Mouse (Mus musculus) right cerebral cortex, postnatal 4 days (tissue): ENCODE measurements at regions not wholly inside any gene's neighbourhood (a gene's known extent, or its start where the extent isn't known, plus 50 kb on each side); places are given as distances from the start of the nearest gene placed in this dataset.
A peak's percentile ranks its signal among the peaks of the same experiment; 100 is the strongest.
"Not testable (repeated sequence)": the region's sequence is repeated elsewhere in the genome, so short reads cannot be mapped to it uniquely, and the experiment has no call there.

Source experiments
- DNase-seq: peaks from one replicate; pipeline ENCODE4 v3.0.0-alpha.2; 2022

DNA sequence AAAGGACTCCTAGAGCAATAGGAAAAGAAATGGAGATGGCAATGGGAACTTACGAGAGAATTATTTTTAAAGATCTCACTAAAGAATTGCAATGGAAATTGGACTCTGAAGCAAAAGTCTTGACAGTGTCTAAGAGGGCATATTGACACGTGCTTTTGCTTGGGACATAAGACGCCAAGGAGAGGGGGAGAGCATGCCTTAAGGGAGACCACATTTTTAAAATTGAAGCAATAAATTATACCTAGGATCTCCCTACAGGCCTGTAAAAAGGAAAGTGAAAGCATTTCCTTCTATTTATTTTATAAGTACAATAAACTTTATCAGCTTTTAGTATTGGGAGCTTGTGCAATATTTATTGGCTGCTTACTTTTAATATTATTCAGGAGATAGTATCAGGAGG, 175.5 kb upstream of the Gap43 start:
- DNase-seq = no peak

DNA sequence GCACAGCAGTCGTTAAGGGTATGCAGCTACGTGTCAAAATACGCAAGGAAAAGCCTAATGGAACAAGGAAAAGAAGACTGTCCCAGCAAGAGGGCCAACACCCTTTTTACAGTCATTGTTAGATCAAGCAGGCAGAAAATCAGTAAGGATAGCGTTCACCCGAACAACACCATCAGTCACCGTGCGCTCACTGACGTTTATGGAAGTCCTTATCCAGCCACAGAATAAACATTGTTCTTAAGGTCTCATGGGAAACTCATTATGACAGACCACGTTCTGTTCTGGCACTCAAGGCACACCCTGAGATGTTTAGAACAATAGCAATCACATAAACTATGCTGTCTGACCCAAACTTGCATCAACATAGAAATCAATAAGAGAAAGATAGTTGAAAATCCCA, 164.7 kb upstream of the Gap43 start:
- no peak for DNase-seq

DNA sequence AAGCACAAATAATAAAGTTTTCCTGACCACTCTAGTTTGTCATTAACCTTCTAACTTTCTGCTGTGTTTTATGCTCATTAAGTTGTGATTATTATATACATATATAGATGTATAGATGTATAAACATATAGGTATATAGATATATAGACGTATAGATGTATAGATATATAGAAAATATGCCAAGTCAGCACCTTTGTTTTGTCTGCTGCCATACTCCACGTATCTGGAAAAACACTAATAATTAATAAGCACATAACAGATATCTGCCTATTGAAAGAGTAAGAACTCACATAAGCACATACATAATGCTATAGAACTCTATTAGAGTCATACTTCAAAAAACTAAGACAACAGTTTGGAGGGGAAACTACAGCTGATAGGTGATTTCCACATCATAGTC, 161.3 kb upstream of the Gap43 start:
- no peak for DNase-seq

DNA sequence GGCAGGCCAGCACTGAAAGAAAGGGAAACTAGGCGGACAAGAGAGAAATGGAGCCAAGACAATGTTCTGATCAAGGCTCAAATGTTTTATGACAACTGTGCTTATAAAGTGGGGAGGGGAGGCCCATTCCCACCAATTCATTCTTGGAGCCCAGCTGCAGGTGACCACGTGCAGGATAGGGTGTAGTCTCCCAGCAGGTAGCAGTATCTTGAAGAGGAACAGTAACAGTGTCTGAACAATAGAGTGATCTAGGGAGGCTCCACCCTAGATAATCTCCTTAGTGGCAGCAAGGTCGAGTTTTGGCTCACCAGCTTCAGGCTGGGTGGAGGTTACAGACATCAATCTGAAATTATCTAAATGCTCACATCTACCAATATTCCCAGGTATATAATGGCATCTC, 160.7 kb upstream of the Gap43 start:
- not testable (repeated sequence) for DNase-seq

DNA sequence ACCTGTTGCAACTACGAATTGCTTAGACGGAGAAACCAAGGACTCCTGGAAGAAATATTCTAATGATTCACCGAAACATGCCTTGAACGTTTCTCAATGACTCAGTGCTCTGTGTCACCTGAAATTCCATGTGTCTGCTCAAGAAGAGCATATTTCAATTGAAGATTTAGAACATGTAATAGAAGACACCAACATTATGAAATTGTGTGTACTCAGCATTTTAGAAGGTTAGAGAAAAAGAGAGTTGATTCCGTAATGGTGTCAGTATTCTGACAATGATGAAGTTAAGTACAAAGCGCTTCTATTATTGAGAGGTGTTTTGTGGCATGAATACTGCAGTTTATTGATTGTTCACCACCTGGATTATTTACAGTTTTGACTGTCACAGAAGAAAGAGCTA, 159.1 kb upstream of the Gap43 start:
- DNase-seq = no peak

DNA sequence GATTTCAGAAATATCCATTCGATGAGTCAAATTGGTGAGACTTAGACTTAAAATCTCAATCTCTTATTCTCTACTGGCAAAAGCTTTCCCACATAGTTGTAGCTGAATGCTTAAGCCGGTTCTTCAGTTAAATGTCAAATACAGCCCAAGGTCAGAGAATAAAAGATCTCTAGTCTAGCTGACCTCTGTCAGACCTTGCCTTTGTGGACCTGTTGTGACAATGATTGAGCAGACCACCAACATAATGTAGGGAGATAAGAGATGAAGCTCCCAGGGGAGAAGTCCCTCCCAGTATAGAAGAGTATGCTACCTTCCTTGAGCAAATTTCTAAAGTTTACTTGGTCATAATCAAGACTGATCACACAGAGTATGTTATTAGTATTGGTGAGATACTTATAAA, 157.9 kb upstream of the Gap43 start:
- no peak for DNase-seq

DNA sequence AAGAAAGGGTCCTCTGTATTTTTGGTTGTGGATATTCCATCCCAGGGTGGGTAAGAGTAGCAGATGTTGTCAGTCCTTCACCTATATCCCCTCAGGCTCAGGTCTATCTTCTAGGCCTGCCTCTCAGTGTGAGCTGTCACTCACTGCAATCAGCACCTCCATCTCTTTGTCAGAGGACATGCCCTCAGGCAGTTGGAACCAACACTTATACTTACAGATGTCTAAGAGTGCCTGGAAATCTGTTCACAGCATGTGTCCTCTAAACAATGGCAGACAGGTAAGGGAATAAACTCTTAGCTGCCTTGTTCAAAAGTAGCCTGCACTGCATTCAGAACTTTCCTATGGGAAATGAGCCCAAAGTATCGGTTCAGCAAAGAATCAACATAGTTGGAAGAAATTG, 153.1 kb upstream of the Gap43 start:
- DNase-seq = no peak

DNA sequence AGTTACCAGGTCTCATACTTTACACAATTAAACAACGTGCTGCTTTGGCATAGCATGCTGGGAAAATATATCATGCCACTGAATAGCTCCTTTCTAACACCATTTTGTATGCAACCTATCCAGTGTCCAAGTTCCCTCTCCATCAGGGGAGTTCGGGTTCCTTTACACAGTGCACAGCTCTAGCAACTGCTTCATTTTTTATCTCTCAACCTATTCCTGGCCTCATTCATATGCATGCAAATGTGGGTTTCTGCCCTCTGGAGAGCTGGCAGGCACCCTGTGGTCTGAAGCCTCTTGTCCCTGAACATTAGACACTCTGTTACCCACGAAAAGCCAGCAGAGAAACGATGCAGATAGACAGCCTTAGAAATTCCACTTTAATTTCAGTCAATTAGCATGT, 148.3 kb upstream of the Gap43 start:
- DNase-seq = no peak

DNA sequence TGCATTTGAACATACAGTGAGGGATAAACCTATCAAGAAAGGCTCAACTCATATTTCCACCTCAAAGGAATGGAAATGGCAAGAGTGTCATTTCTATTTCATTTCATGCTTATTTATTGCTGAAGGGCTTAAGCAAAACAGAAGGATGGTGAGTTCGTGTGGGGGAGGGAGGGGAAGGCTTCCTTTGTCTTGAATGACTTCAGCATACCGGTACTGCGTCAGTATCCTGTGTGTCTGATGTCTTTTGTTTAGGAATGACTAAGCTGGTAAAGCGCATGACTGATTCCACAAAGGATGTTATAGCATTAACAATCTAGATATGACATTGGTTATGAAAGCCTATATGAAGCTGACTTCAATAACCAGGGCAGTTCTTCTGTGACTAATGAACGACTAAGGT, 139.5 kb upstream of the Gap43 start:
- no peak for DNase-seq

DNA sequence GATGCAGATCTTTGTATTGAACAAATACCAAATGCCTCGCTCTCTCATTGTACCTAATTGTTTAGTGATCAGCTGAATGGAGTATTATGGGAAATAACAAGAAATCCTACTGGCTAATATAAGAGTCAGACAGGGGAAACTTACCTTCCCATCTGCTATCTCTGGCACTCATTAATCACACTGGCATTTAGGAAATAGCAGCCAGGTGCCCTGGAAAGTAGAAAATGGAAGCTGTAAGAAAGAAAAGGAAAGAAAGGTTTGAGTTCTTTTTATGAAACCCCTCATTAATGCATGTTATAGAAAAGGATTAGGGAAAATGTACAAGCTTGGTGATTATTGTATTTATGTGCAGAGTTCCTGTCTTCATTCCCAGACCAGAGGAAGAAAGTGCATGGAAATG, 126.5 kb upstream of the Gap43 start:
- DNase-seq = no peak

DNA sequence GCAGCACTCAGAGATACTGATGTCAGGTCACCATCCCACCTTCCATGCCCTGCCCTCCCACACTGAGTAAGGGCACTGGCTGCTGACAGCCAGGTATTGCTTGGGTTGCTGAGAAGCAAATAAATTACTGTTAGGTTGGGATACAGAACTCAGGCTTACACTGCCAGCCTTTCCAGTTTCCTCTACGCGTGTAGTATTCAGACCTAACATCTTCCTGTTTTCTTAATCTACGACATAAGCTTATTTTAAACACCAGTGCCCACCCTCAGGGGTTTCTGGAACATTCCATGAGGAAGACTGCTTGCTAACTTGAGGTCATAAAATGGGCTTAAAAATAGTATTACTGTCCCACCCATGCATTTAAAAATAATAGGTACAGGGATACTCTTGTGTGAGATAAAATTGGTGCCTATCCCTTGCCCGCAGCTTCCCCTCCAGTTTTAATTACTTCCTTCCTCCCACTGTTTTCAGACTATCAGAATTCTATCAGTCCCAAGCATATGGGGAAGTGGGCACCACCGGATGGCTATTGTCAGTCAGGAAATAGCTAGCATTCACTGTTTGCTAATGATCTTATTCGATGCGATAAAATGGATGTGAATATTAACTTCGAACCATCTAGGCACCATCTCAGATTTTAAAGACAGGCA, 116.0 kb upstream of the Gap43 start:
- DNase-seq = no peak

DNA sequence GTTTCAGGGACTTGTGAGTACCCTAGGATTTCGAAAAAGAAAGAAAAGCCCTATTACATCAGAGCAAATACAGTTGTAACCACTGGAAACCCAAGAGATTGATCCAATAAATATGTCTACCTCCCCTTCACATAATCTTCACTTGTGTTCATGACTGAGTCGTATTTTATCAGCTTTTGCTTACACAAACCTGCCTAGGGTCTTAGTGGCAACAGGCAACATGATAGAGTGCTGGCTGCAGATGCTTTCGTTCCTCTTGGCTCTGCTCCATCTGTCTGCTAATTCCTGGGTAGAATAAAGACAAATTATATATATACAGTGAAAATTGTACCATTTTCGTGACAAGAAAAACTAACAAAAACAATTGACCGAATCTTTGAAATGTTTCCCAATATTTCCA, 112.9 kb upstream of the Gap43 start:
- no peak for DNase-seq

DNA sequence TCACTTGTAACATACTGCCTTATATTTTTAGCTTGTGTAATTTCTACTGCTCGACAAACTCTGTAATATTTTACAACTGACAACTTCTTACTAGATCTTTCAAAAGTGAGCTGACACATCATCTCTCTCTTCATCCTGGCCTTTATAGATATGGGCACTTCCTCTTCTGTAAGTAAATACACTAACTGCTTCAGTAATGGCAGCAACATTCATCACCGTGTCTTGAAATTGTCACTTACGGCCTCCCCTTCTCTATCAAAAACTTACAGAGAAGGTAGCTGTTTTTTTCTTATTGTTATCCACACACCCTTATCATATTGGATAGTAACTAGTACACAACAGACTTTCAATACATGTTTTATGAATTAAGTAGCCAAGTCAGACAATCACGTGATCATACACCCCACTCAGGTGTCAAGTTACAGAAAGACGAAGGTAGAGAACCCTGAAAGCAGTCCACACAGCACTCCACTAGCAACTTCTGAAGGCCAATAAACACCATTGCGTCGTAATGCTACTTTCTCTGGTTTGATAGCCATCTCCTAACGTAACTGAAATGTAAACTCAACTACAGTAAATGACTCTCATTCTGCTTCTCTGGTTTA, 109.5 kb upstream of the Gap43 start:
- no peak for DNase-seq

DNA sequence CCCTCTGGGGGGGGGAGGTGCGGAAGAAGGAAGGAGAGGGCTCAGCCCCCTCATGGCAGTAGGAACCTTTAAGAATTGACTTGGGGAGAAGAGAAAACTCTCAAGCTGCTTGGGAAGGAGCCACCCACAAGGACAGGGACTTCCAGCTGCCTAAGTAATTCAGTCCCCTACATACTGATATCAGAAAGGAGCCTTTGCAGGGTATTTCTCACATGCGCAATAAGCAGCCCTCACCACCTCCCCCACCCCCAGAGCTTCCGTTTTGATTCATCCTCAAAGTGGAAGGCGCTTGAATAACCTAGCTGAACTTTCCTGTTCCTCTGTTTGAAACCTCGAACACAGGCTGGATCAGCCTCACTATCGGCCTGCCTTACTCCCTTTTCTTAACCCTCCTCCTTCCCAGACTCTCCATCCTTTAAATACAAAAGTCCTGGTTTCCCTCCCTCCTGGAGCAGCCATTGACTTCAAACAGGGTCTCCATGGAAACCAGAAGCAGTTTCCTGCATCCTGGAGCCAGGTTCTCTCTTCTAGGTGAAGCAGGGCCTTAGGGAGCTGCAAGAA, 104.5 kb upstream of the Gap43 start:
- peak; percentile 48 for DNase-seq

DNA sequence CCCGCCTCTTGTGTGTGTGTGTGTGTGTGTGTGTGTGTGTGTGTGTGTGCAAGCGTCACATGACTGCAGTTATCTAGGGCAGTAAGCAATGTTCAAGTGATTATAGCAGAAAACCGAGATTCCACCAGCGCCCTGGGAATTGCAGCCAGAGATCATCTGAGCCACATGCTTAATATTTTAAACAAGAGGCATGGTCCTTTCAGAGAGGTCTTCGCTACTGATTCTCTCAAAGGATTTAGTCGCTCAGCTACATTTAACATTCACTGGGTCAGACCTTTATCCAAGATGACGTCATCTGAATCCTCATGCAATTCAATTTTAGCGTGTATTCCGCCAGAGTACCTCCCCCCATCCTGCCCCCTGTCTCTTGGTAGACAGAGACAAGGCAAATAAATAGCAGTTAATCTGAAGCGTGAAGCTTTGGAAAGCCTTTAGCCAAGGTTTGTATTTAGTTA, 104.0 kb upstream of the Gap43 start:
- DNase-seq = peak; percentile 21

DNA sequence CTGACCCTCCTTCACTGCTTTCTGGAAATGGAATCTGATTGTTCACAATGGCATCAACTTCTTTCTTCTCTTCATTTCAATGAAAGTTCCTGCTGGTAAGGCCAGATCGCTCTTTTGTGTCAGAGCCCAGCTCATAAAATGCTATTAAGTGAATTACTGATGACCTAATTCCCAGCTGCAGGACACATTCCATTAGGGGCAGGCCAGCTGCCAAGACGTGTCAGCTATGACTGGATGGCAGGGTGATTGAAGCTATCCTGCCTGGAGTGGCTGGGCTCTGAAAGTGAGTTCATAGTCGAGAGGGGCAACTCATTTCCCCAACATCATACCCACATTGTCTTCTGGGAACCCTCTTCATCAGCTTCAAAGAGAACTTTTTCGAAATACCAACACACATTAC, 100.4 kb upstream of the Gap43 start:
- no peak for DNase-seq

DNA sequence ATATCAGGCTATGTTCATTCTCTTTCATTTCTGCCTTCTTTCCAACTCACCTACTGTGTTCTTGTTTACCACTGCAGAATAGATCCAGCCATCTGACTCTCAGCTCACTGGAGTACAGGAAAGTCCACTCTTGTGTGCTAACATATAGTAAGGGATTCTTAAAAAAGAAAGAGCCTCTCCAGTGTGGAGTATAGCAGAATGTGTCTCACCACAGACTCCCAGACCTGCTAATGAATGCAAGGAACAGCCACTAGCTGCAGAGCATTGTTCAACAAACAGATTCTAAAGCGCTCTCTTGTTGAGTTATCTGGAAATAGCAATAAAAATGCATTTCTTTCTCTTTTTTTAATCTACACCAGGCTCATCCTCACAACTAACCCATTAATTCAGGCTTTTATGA, 91.1 kb upstream of the Gap43 start:
- no peak for DNase-seq

DNA sequence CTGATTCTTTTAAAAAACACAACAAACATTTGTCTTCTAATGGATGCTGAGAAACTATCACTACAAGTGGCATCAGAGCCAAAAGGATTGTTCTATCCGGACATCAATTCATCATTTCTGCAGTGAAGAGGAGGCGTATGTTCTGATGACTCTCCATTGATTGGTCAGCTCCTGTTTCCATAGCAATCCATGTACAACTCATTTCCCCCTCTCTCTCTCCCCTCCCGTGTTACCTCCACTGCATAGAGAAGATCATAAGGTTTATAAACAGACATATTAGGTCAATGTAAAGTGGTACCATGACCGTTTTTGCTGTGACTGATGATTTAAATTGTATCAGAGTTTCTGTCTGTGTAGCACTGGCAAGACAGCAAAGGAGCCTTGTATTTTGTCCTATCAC, 76.2 kb upstream of the Gap43 start:
- DNase-seq = no peak

DNA sequence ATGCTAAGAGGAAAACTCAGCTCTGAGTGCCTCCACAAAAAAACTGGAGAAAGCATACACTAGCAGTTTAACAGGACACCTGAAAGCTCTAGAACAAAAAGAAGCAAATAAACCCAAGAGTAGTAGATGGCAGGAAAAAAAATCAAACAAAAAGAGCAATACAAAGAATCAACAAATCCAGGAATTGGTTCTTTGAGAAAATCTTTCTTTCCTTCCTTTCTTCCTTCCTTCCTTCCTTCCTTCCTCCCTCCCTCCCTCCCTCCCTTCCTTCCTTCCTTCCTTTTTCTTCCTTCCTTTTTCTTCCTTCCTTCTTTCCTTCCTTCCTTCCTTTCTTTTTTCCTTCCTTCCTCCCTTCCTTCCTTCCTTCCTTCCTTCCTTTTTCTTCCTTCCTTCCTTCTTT, 71.6 kb upstream of the Gap43 start:
- not testable (repeated sequence) for DNase-seq

DNA sequence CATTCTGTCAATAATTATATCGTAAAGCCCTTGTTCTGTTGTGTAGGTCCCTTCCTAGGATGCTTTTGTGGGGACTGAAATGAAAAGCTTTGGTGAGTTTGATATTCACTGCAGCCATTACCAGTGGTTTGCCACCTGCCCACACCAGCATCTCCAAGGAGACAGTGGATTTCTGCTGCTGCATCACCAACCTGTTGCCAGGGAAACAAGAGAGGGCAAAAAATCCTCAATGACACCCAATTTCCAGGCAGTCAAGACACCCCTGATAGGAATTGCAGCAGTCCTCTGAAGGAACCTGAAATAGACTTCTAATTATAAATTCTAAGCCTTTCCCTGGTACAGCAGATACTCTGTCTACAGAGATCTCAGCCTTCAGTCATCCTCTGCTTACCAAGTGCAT, 56.1 kb upstream of the Gap43 start:
- no peak for DNase-seq
